Mouse (Mus musculus) C2C12 (cell line): ENCODE data around the gene Tyw1. TPM values are rescaled to one million over a fixed set of nuclear protein-coding genes. Genes with fewer than 3 reads are reported as not detected.

Experiments
- H3K27me3 ChIP-seq: one replicate; pipeline ENCODE4 v1.6.1; 2011; ENCODE audit not compliant: control insufficient read depth, insufficient read depth, insufficient read length
- H3K36me3 ChIP-seq: one replicate; pipeline ENCODE4 v1.6.1; 2011; ENCODE audit not compliant: control insufficient read depth, insufficient read depth
- H3K4me3 ChIP-seq: one replicate; pipeline ENCODE4 v1.5.1; 2011; ENCODE audit warnings: mild to moderate bottlenecking, control low read depth; ENCODE audit not compliant: poor library complexity, insufficient read depth, severe bottlenecking
- H3K79me2 ChIP-seq: one replicate; pipeline ENCODE4 v1.6.1; 2011; ENCODE audit not compliant: control insufficient read depth, insufficient read depth
- H3K79me3 ChIP-seq: one replicate; pipeline ENCODE4 v1.6.1; 2011; ENCODE audit warnings: low read depth, control low read depth
- H3ac ChIP-seq: one replicate; pipeline ENCODE3; 2011; ENCODE audit warnings: low read depth; ENCODE audit not compliant: control insufficient read depth, insufficient read length
- CEBPB ChIP-seq: IDR thresholded peaks from one replicate; pipeline ENCODE4 v1.6.1; 2011; ENCODE audit warnings: low read depth, mild to moderate bottlenecking, control low read depth, moderate library complexity
- CTCF ChIP-seq: IDR thresholded peaks from one replicate; pipeline ENCODE4 v1.5.1; 2011; ENCODE audit not compliant: control insufficient read depth, insufficient read depth, insufficient read length
- FOSL1 ChIP-seq: IDR thresholded peaks from one replicate; pipeline ENCODE4 v1.8.0; 2011; ENCODE audit warnings: mild to moderate bottlenecking, low read length; ENCODE audit not compliant: poor library complexity, insufficient read depth, severe bottlenecking
- MAX ChIP-seq: IDR thresholded peaks from one replicate; pipeline ENCODE4 v1.6.1; 2011; ENCODE audit warnings: mild to moderate bottlenecking, control low read depth
- MYOD1 ChIP-seq: IDR thresholded peaks from one replicate; pipeline ENCODE4 v1.6.1; 2011; ENCODE audit warnings: low read depth; ENCODE audit not compliant: control insufficient read depth, insufficient read length
- MYOG ChIP-seq: IDR thresholded peaks from one replicate; pipeline ENCODE4 v1.6.1; 2011; ENCODE audit not compliant: control insufficient read depth, insufficient read length; ENCODE audit errors: extremely low read depth
- USF1 ChIP-seq: IDR thresholded peaks from one replicate; pipeline ENCODE4 v1.6.1; 2011; ENCODE audit warnings: low read depth, mild to moderate bottlenecking, control low read depth, moderate library complexity
- polyA plus RNA-seq: library from polyadenylated mRNA; unstranded; fragments of >200 nt; fragmentation: generic; extraction: Trizol; gene quantifications from one replicate; pipeline ENCODE4 v1.2.1, GENCODE M21; 2012; ENCODE audit warnings: missing spikeins

Tyw1 gene
- polyA plus RNA-seq, 1 experiment = 24.2 TPM

GRCm38 (mm10) chr5:130333566-130333965 lies 78.1 kb downstream of the Tyw1 start:
- no peaks in the 10 kb centered on the region for H3K79me2 ChIP-seq
- H3ac ChIP-seq = no peak overlapping the region
- no peaks in the 10 kb centered on the region for H3K79me3 ChIP-seq
- no peaks in the 10 kb centered on the region for H3K27me3 ChIP-seq
- peaks cover 7% of the 10 kb centered on the region for H3K36me3 ChIP-seq
- TF ChIP-seq MYOD1 (no peak), CTCF (no peak), USF1 (no peak), MYOG (no peak), FOSL1 (no peak), MAX (no peak), CEBPB (no peak)
- no peak overlapping the region for H3K4me3 ChIP-seq

- Histone ChIP-seq H3ac (no peak overlapping the region), H3K79me3 (no peaks in the 10 kb centered on the region)
- no peak for TF ChIP-seq CTCF
- no peak for TF ChIP-seq MAX
- no peak for TF ChIP-seq CEBPB
- TF ChIP-seq MYOG = no peak
- TF ChIP-seq FOSL1 = no peak
- no peak for TF ChIP-seq USF1
- no peak for TF ChIP-seq MYOD1
These were observed 78.6 kb downstream of the Tyw1 start for GRCm38 (mm10) chr5:130333971-130334370.

GRCm38 (mm10) chr5:130335462-130335861 lies 80.0 kb downstream of the Tyw1 start:
- no peak overlapping the region for H3K4me3 ChIP-seq
- H3K79me3 ChIP-seq = no peaks in the 10 kb centered on the region
- H3K36me3 ChIP-seq = peaks cover 7% of the 10 kb centered on the region
- no peak overlapping the region for H3ac ChIP-seq
- no peaks in the 10 kb centered on the region for H3K27me3 ChIP-seq
- H3K79me2 ChIP-seq = no peaks in the 10 kb centered on the region
- TF ChIP-seq MYOG (no peak), CEBPB (no peak), FOSL1 (no peak), MYOD1 (no peak), USF1 (no peak), MAX (no peak), CTCF (no peak)

More at GRCm38 (mm10) chr5:130333971-130334370, 78.6 kb downstream of the Tyw1 start:
- H3K4me3 ChIP-seq = no peak overlapping the region
- H3K27me3 ChIP-seq = no peaks in the 10 kb centered on the region
- peaks cover 7% of the 10 kb centered on the region for H3K36me3 ChIP-seq
- H3K79me2 ChIP-seq = no peaks in the 10 kb centered on the region

GRCm38 (mm10) chr5:130340656-130341055 lies 85.2 kb downstream of the Tyw1 start:
- peaks cover 11% of the 10 kb centered on the region for H3K36me3 ChIP-seq

GRCm38 (mm10) chr5:130344999-130345398 lies 89.6 kb downstream of the Tyw1 start:
- Histone ChIP-seq H3K27me3 (no peaks in the 10 kb centered on the region), H3K79me3 (no peaks in the 10 kb centered on the region), H3K36me3 (peaks cover 4% of the 10 kb centered on the region), H3K79me2 (no peaks in the 10 kb centered on the region), H3K4me3 (no peak overlapping the region), H3ac (no peak overlapping the region)
- no peak for TF ChIP-seq FOSL1

More at GRCm38 (mm10) chr5:130340656-130341055, 85.2 kb downstream of the Tyw1 start:
- H3K79me3 ChIP-seq = no peaks in the 10 kb centered on the region
- no peaks in the 10 kb centered on the region for H3K79me2 ChIP-seq
- no peak overlapping the region for H3K4me3 ChIP-seq
- H3ac ChIP-seq = no peak overlapping the region
- no peaks in the 10 kb centered on the region for H3K27me3 ChIP-seq
- no peak for TF ChIP-seq MAX
- TF ChIP-seq CTCF = no peak
- no peak for TF ChIP-seq USF1
- no peak for TF ChIP-seq MYOG
- no peak for TF ChIP-seq MYOD1
- TF ChIP-seq FOSL1 = no peak
- TF ChIP-seq CEBPB = no peak

GRCm38 (mm10) chr5:130345871-130346270 lies 90.5 kb downstream of the Tyw1 start:
- no peak overlapping the region for H3ac ChIP-seq
- H3K79me2 ChIP-seq = no peaks in the 10 kb centered on the region
- H3K36me3 ChIP-seq = no peaks in the 10 kb centered on the region
- TF ChIP-seq MYOD1 = no peak
- no peak for TF ChIP-seq CTCF
- no peak for TF ChIP-seq USF1
- TF ChIP-seq MAX = no peak
- TF ChIP-seq FOSL1 = no peak
- TF ChIP-seq CEBPB = no peak
- no peak for TF ChIP-seq MYOG
- H3K4me3 ChIP-seq = no peak overlapping the region
- H3K27me3 ChIP-seq = no peaks in the 10 kb centered on the region
- H3K79me3 ChIP-seq = no peaks in the 10 kb centered on the region
